Mouse (Mus musculus) CH12.LX (cell line): Measurements from ENCODE around the gene Slc44a1.

Source experiments
- BHLHE40 ChIP-seq: IDR thresholded peaks from 2 replicates; pipeline ENCODE4 v1.6.1; 2011; ENCODE audit warnings: mild to moderate bottlenecking, low read depth, low read length, improper control_type of control experiment
- CTCF ChIP-seq, 2 experiments: IDR thresholded peaks in 1 of 2; conservative IDR thresholded peaks in 1 of 2; 2 replicates each; pipeline ENCODE4 v1.5.1; 2011 to 2012; ENCODE audit warnings: low read depth in 2 of 2, low read length in 2 of 2, improper control_type of control experiment in 1 of 2, inconsistent platforms in 1 of 2, mild to moderate bottlenecking in 1 of 2, moderate library complexity in 1 of 2
- EP300 ChIP-seq: IDR thresholded peaks from 2 replicates; pipeline ENCODE4 v1.6.1; 2011; ENCODE audit warnings: low read length, improper control_type of control experiment
- MAFK ChIP-seq: IDR thresholded peaks from 2 replicates; pipeline ENCODE4 v1.6.1; 2011; ENCODE audit warnings: low read length, improper control_type of control experiment; ENCODE audit not compliant: insufficient replicate concordance
- MAX ChIP-seq: IDR thresholded peaks from 2 replicates; pipeline ENCODE4 v1.6.1; 2011; ENCODE audit warnings: low read length, improper control_type of control experiment
- PAX5 ChIP-seq: IDR thresholded peaks from 2 replicates; pipeline ENCODE4 v1.6.1; 2012; ENCODE audit warnings: low read length, inconsistent platforms, mixed read lengths
- POLR2A ChIP-seq: IDR thresholded peaks from 2 replicates; pipeline ENCODE4 v1.6.1; 2011; ENCODE audit warnings: low read depth, mild to moderate bottlenecking, improper control_type of control experiment, low read length
- TBP ChIP-seq: conservative IDR thresholded peaks from 2 replicates; pipeline ENCODE4 v1.6.1; 2011; ENCODE audit warnings: low read depth, low read length, improper control_type of control experiment
- TCF12 ChIP-seq: IDR thresholded peaks from 2 replicates; pipeline ENCODE4 v1.6.1; 2014; ENCODE audit warnings: low read depth, mild to moderate bottlenecking, inconsistent platforms, low read length, improper control_type of control experiment
- ZC3H11A ChIP-seq: IDR thresholded peaks from 2 replicates; pipeline ENCODE4 v1.6.1; 2012; ENCODE audit warnings: low read depth, mild to moderate bottlenecking, inconsistent platforms, low read length, improper control_type of control experiment
- ZMIZ1 ChIP-seq: IDR thresholded peaks from 2 replicates; pipeline ENCODE4 v1.6.1; 2012; ENCODE audit warnings: low read depth, mild to moderate bottlenecking, inconsistent platforms, low read length, improper control_type of control experiment
- ZNF384 ChIP-seq: IDR thresholded peaks from 2 replicates; pipeline ENCODE4 v1.6.1; 2012; ENCODE audit warnings: low read depth, low read length, improper control_type of control experiment, inconsistent platforms

DNA sequence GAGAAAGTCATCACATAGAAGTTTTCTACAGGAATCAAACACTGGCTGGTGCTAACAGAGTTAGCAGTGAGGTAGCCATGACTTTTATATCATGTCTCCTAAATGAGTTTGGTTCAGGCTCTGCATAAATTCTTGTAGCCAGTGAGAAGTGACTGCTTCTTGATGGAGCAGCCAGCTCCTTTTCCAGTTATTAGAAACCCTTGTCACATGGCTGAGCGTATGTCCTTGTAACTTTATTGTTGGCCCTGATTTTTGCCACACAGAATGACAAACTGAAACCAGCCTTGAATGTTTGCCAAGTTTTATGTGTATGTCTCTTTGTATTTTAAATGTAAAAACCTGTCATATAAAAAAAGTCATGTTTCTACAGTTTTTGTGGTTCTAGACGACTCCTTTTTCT lies 15.7 kb downstream of the Slc44a1 start:
- TF ChIP-seq CTCF (conservative IDR thresholded peaks at IDR 0.05 in 1 of 2, IDR thresholded peaks at IDR 0.05 in 1 of 2; ENCODE audit: low read depth in 2 of 2, low read length in 2 of 2) (no peak), POLR2A (no peak), ZMIZ1 (no peak), MAFK (no peak), BHLHE40 (no peak), ZNF384 (no peak), PAX5 (no peak), TBP (no peak), MAX (no peak), ZC3H11A (no peak), EP300 (no peak), TCF12 (no peak)
